Mouse (Mus musculus) monocyte, adult 2 months (primary cell): ENCODE measurements around the gene Robo1.
"Not testable (repeated sequence)": the region's sequence is repeated elsewhere in the genome, so short reads cannot be mapped to it uniquely, and the experiment has no call there.

Source experiments
- DNase-seq, 2 experiments: peaks; one replicate each; pipeline ENCODE4 v3.0.0; 2022; ENCODE audit warnings: low spot score in 2 of 2, low read depth in 1 of 2

The Robo1 gene

GRCm38 (mm10) chr16:72444428-72445135 is 136.5 kb downstream of the Robo1 start:
- no peak for DNase-seq

GRCm38 (mm10) chr16:72458155-72458554 is 150.0 kb downstream of the Robo1 start:
- no peak for DNase-seq

GRCm38 (mm10) chr16:72458576-72458975 is 150.5 kb downstream of the Robo1 start:
- no peak for DNase-seq

GRCm38 (mm10) chr16:72465696-72466095 is 157.6 kb downstream of the Robo1 start:
- DNase-seq: no peak

- no peak for DNase-seq
These were observed 162.0 kb downstream of the Robo1 start for GRCm38 (mm10) chr16:72470037-72470673.

GRCm38 (mm10) chr16:72510716-72511199 is 202.7 kb downstream of the Robo1 start:
- DNase-seq: no peak

- DNase-seq: no peak
These were observed 223.2 kb downstream of the Robo1 start for GRCm38 (mm10) chr16:72531337-72531736.

- no peak for DNase-seq
These were observed 225.9 kb downstream of the Robo1 start for GRCm38 (mm10) chr16:72533900-72534571.

- DNase-seq: no peak
These were observed 230.1 kb downstream of the Robo1 start for GRCm38 (mm10) chr16:72538171-72538570.

GRCm38 (mm10) chr16:72543928-72544327 is 235.8 kb downstream of the Robo1 start:
- DNase-seq: no peak

GRCm38 (mm10) chr16:72544950-72545349 is 236.8 kb downstream of the Robo1 start:
- no peak for DNase-seq

GRCm38 (mm10) chr16:72551672-72552243 is 243.7 kb downstream of the Robo1 start:
- no peak for DNase-seq

GRCm38 (mm10) chr16:72553713-72554112 is 245.6 kb downstream of the Robo1 start:
- DNase-seq: no peak

- DNase-seq: not testable (repeated sequence)
These were observed 254.0 kb downstream of the Robo1 start for GRCm38 (mm10) chr16:72562149-72562548.

- DNase-seq: no peak
These were observed 255.3 kb downstream of the Robo1 start for GRCm38 (mm10) chr16:72563196-72563963.

GRCm38 (mm10) chr16:72575171-72575570 is 267.1 kb downstream of the Robo1 start:
- no peak for DNase-seq

GRCm38 (mm10) chr16:72576956-72577355 is 268.9 kb downstream of the Robo1 start:
- DNase-seq: no peak

GRCm38 (mm10) chr16:72584454-72585159 is 276.5 kb downstream of the Robo1 start:
- DNase-seq: no peak

- DNase-seq: no peak
These were observed 277.2 kb downstream of the Robo1 start for GRCm38 (mm10) chr16:72585160-72585813.
